Mouse (Mus musculus): Measurements from ENCODE around the gene Eps8l1. TPM values are rescaled to one million over a fixed set of nuclear protein-coding genes. Genes with fewer than 3 reads are reported as not detected.
"Not testable (repeated sequence)": the region's sequence is repeated elsewhere in the genome, so short reads cannot be mapped to it uniquely, and the experiment has no call there.

The Eps8l1 gene
- polyA plus RNA-seq, 1 experiment from 2014 or later, result 11.4 TPM

- peak overlapping the region; percentile 10; the same call in 1 of the 2 replicates for H3K4me2 ChIP-seq
- H3K27ac ChIP-seq, result peak overlapping the region; percentile 48
- no peaks in the 10 kb centered on the region for H3K36me3 ChIP-seq
- no peak overlapping the region for H3K9ac ChIP-seq
- WGBS, result 50% methylated on average over 6 of the region's 6 CpGs
- H3K4me1 ChIP-seq, result peaks cover 17% of the 10 kb centered on the region
- peak; percentile 31; the same call in 1 of the 2 replicates for ATAC-seq (ENCODE audit: insufficient number of reproducible peaks, low FRiP score, low TSS enrichment, low read depth)
- peak overlapping the region; percentile 6; the same call in 1 of the 2 replicates for H3K4me3 ChIP-seq
- no peaks in the 10 kb centered on the region for H3K27me3 ChIP-seq
- no peaks in the 10 kb centered on the region for H3K9me3 ChIP-seq
These were observed 53.6 kb downstream of the Eps8l1 start for GRCm38 (mm10) chr7:4513829-4514712.

GRCm38 (mm10) chr7:4515853-4516252 is 55.4 kb downstream of the Eps8l1 start:
- WGBS, result 44% methylated on average over 6 of the region's 6 CpGs
- Histone ChIP-seq H3K36me3 (no peaks in the 10 kb centered on the region), H3K9me3 (no peaks in the 10 kb centered on the region), H3K4me1 (peaks cover 11% of the 10 kb centered on the region), H3K27me3 (0 out of 2 replicates have a peak, but pooled peaks cover 4% of the 10 kb centered on the region), H3K4me2 (no peak overlapping the region), H3K27ac (peak overlapping the region; percentile 24; the same call in 1 of the 2 replicates), H3K4me3 (no peak overlapping the region), H3K9ac (no peak overlapping the region)
- ATAC-seq (ENCODE audit: insufficient number of reproducible peaks, low FRiP score, low TSS enrichment, low read depth), result no peak

- H3K4me3 ChIP-seq, result 0 out of 2 replicates have a peak within 1 kb of the TSS, but pooled peaks have one; percentile 1
- H3K27me3 ChIP-seq, result 0 out of 2 replicates have a peak, but pooled peaks cover 4% of the 10 kb centered on the region
- ATAC-seq (ENCODE audit: insufficient number of reproducible peaks, low FRiP score, low TSS enrichment, low read depth), result no peak
- peaks cover 17% of the 10 kb centered on the region; the same call in 1 of the 2 replicates for H3K4me1 ChIP-seq
- no peaks in the 10 kb centered on the region for H3K9me3 ChIP-seq
- WGBS, result 22% methylated on average over 3 of the region's 4 CpGs
- no peaks in the 10 kb centered on the region for H3K36me3 ChIP-seq
- H3K9ac ChIP-seq, result no peak within 1 kb of the TSS
- H3K27ac ChIP-seq, result peak within 1 kb of the TSS; percentile 48
- no peak within 1 kb of the TSS for H3K4me2 ChIP-seq
These were observed 56.0 kb downstream of the Eps8l1 start, which contains the start of gene Tnnt1 for GRCm38 (mm10) chr7:4516332-4517050. Tnnt1 (minus strand) TSS chr7:4516382.

- Histone ChIP-seq H3K4me1 (peaks cover 17% of the 10 kb centered on the region; the same call in 1 of the 2 replicates), H3K4me2 (no peak overlapping the region), H3K4me3 (no peak overlapping the region), H3K9me3 (no peaks in the 10 kb centered on the region), H3K27ac (no peak overlapping the region), H3K27me3 (0 out of 2 replicates have a peak, but pooled peaks cover 4% of the 10 kb centered on the region), H3K36me3 (no peaks in the 10 kb centered on the region), H3K9ac (no peak overlapping the region)
- ATAC-seq (ENCODE audit: insufficient number of reproducible peaks, low FRiP score, low TSS enrichment, low read depth), result no peak
- 67% methylated on average over 1 of the region's 1 CpGs for whole genome bisulfite sequencing
These were observed 58.0 kb downstream of the Eps8l1 start for GRCm38 (mm10) chr7:4518487-4518886.

- peak overlapping the region; percentile 26 for H3K4me3 ChIP-seq
- H3K9me3 ChIP-seq, result no peaks in the 10 kb centered on the region
- H3K4me2 ChIP-seq, result peak overlapping the region; percentile 45
- no peak overlapping the region for H3K9ac ChIP-seq
- 0 out of 2 replicates have a peak, but pooled peaks cover 4% of the 10 kb centered on the region for H3K27me3 ChIP-seq
- H3K27ac ChIP-seq, result no peak overlapping the region
- WGBS, result 34% methylated on average over 32 of the region's 32 CpGs
- peaks cover 17% of the 10 kb centered on the region for H3K4me1 ChIP-seq
- no peaks in the 10 kb centered on the region for H3K36me3 ChIP-seq
- ATAC-seq (ENCODE audit: insufficient number of reproducible peaks, low FRiP score, low TSS enrichment, low read depth), result no peak
These were observed 60.9 kb downstream of the Eps8l1 start for GRCm38 (mm10) chr7:4521231-4522003.

GRCm38 (mm10) chr7:4522292-4522691 is 61.8 kb downstream of the Eps8l1 start:
- H3K36me3 ChIP-seq, result no peaks in the 10 kb centered on the region
- H3K4me3 ChIP-seq, result no peak overlapping the region
- H3K4me2 ChIP-seq, result no peak overlapping the region
- H3K27me3 ChIP-seq, result 0 out of 2 replicates have a peak, but pooled peaks cover 4% of the 10 kb centered on the region
- peaks cover 26% of the 10 kb centered on the region for H3K4me1 ChIP-seq
- no peak for ATAC-seq (ENCODE audit: insufficient number of reproducible peaks, low FRiP score, low TSS enrichment, low read depth)
- H3K9ac ChIP-seq, result no peak overlapping the region
- no peaks in the 10 kb centered on the region for H3K9me3 ChIP-seq
- WGBS, result 83% methylated on average over 6 of the region's 6 CpGs
- no peak overlapping the region for H3K27ac ChIP-seq

GRCm38 (mm10) chr7:4523205-4524130 is 63.0 kb downstream of the Eps8l1 start:
- H3K4me1 ChIP-seq, result peaks cover 28% of the 10 kb centered on the region
- 87% methylated on average over 33 of the region's 33 CpGs for WGBS
- H3K9ac ChIP-seq, result no peak overlapping the region
- no peaks in the 10 kb centered on the region for H3K36me3 ChIP-seq
- no peak overlapping the region for H3K27ac ChIP-seq
- ATAC-seq (ENCODE audit: insufficient number of reproducible peaks, low FRiP score, low TSS enrichment, low read depth), result no peak
- H3K4me3 ChIP-seq, result no peak overlapping the region
- no peaks in the 10 kb centered on the region for H3K9me3 ChIP-seq
- no peak overlapping the region for H3K4me2 ChIP-seq
- H3K27me3 ChIP-seq, result 0 out of 2 replicates have a peak, but pooled peaks cover 4% of the 10 kb centered on the region

GRCm38 (mm10) chr7:4524212-4524922 is 63.9 kb downstream of the Eps8l1 start, which contains the start of gene Tnni3:
Tnni3 (minus strand) TSS chr7:4524229.
- not testable (repeated sequence) for ATAC-seq (ENCODE audit: insufficient number of reproducible peaks, low FRiP score, low TSS enrichment, low read depth); H3K9ac ChIP-seq

GRCm38 (mm10) chr7:4526341-4527301 is 66.1 kb downstream of the Eps8l1 start:
- Histone ChIP-seq H3K9me3 (no peaks in the 10 kb centered on the region), H3K4me3 (peak overlapping the region; percentile 40), H3K9ac (peak overlapping the region; percentile 31; the same call in 1 of the 2 replicates), H3K27ac (peak overlapping the region; percentile 57), H3K36me3 (no peaks in the 10 kb centered on the region), H3K4me2 (peak overlapping the region; percentile 66), H3K4me1 (peaks cover 19% of the 10 kb centered on the region), H3K27me3 (no peaks in the 10 kb centered on the region)
- peak; percentile 85 for ATAC-seq (ENCODE audit: insufficient number of reproducible peaks, low FRiP score, low TSS enrichment, low read depth)
- 23% methylated on average over 40 of the region's 40 CpGs for WGBS

More at GRCm38 (mm10) chr7:4524212-4524922, 63.9 kb downstream of the Eps8l1 start, which contains the start of gene Tnni3:
- H3K9me3 ChIP-seq, H3K27ac ChIP-seq, H3K27me3 ChIP-seq, H3K36me3 ChIP-seq, H3K4me3 ChIP-seq, H3K4me2 ChIP-seq: not testable (repeated sequence)
- WGBS, result 73% methylated on average over 15 of the region's 15 CpGs
- peaks cover 28% of the 10 kb centered on the region for H3K4me1 ChIP-seq
